Mouse (Mus musculus) embryonic fibroblast, embryonic 13.5 days (primary cell): ENCODE results near the gene Kif28. TPM values are rescaled to one million over a fixed set of nuclear protein-coding genes. Genes with fewer than 3 reads are reported as not detected.
A peak's percentile ranks its signal among the peaks of the same experiment; 100 is the strongest.
"Not testable (repeated sequence)": the region's sequence is repeated elsewhere in the genome, so short reads cannot be mapped to it uniquely, and the experiment has no call there.

Experiments
- H3K27ac ChIP-seq: 2 replicates; pipeline ENCODE4 v1.5.1; 2012; ENCODE audit warnings: low read length, control low read depth, inconsistent platforms; ENCODE audit not compliant: insufficient read depth
- H3K4me1 ChIP-seq: 2 replicates; pipeline ENCODE4 v1.6.1; 2011; ENCODE audit warnings: low read length; ENCODE audit not compliant: control insufficient read depth, insufficient read depth
- H3K4me3 ChIP-seq: 2 replicates; pipeline ENCODE4 v1.5.1; 2011; ENCODE audit warnings: mild to moderate bottlenecking, control low read depth, low read length; ENCODE audit not compliant: insufficient read depth
- CTCF ChIP-seq: IDR thresholded peaks from 2 replicates; pipeline ENCODE4 v1.5.1; 2011; ENCODE audit warnings: mild to moderate bottlenecking, control low read depth, low read length, moderate library complexity, borderline replicate concordance; ENCODE audit not compliant: insufficient read depth
- POLR2A ChIP-seq: IDR thresholded peaks from 2 replicates; pipeline ENCODE4 v1.6.1; 2011; ENCODE audit warnings: low read depth, mild to moderate bottlenecking, control low read depth, low read length, moderate library complexity
- polyA plus RNA-seq: library from polyadenylated mRNA; stranded (reverse); fragments of >200 nt; gene quantifications from 2 replicates; pipeline ENCODE4 v1.2.4, GENCODE M21; 2011; ENCODE audit warnings: low read depth; ENCODE audit not compliant: missing spikeins, insufficient read length

Kif28 gene
- polyA plus RNA-seq, 1 experiment, result not detected

- no peak overlapping the region for H3K27ac ChIP-seq
- no peak overlapping the region for H3K4me3 ChIP-seq
- no peaks in the 10 kb centered on the region for H3K4me1 ChIP-seq
- TF ChIP-seq CTCF (no peak), POLR2A (no peak)
Measured at GRCm38 (mm10) chr1:179743593-179744193, 1.4 kb downstream of the Kif28 start.

GRCm38 (mm10) chr1:179736483-179736882 lies 8.6 kb downstream of the Kif28 start:
- Histone ChIP-seq H3K4me3 (no peak overlapping the region), H3K27ac (no peak overlapping the region), H3K4me1 (no peaks in the 10 kb centered on the region)
- TF ChIP-seq POLR2A (no peak), CTCF (no peak)

- Histone ChIP-seq H3K27ac (no peak overlapping the region), H3K4me1 (no peaks in the 10 kb centered on the region), H3K4me3 (no peak overlapping the region)
- TF ChIP-seq POLR2A, result no peak
- 0 out of 2 replicates have a peak, but pooled peaks have one; percentile 27 for TF ChIP-seq CTCF
Measured at GRCm38 (mm10) chr1:179734500-179735474, 10.3 kb downstream of the Kif28 start.

GRCm38 (mm10) chr1:179731391-179731790 lies 13.7 kb downstream of the Kif28 start:
- no peak overlapping the region for H3K27ac ChIP-seq
- H3K4me3 ChIP-seq, result no peak overlapping the region
- H3K4me1 ChIP-seq, result no peaks in the 10 kb centered on the region
- TF ChIP-seq POLR2A, result no peak
- no peak for TF ChIP-seq CTCF

GRCm38 (mm10) chr1:179728661-179729060 lies 16.4 kb downstream of the Kif28 start:
- Histone ChIP-seq H3K4me1 (no peaks in the 10 kb centered on the region), H3K4me3 (no peak overlapping the region), H3K27ac (no peak overlapping the region)
- TF ChIP-seq POLR2A (no peak), CTCF (no peak)

- Histone ChIP-seq H3K4me3 (no peak overlapping the region), H3K27ac (no peak overlapping the region), H3K4me1 (no peaks in the 10 kb centered on the region)
- no peak for TF ChIP-seq CTCF
- TF ChIP-seq POLR2A, result no peak
Measured at GRCm38 (mm10) chr1:179722811-179723469, 22.1 kb downstream of the Kif28 start.

- H3K4me1 ChIP-seq, result no peaks in the 10 kb centered on the region
- TF ChIP-seq POLR2A, result no peak
- no peak for TF ChIP-seq CTCF
- H3K4me3 ChIP-seq, result no peak overlapping the region
- H3K27ac ChIP-seq, result no peak overlapping the region
Measured at GRCm38 (mm10) chr1:179715786-179716185, 29.3 kb downstream of the Kif28 start.

- H3K4me1 ChIP-seq, H3K4me3 ChIP-seq, H3K27ac ChIP-seq: not testable (repeated sequence)
Measured at GRCm38 (mm10) chr1:179715289-179715688, 29.8 kb downstream of the Kif28 start.

- TF ChIP-seq POLR2A, result no peak
- TF ChIP-seq CTCF, result no peak
- no peak overlapping the region for H3K4me3 ChIP-seq
- H3K4me1 ChIP-seq, result no peaks in the 10 kb centered on the region
- H3K27ac ChIP-seq, result no peak overlapping the region
Measured at GRCm38 (mm10) chr1:179713367-179713766, 31.7 kb downstream of the Kif28 start.
